Mouse (Mus musculus): ENCODE data around the gene 4930550C14Rik. TPM values are rescaled to one million over a fixed set of nuclear protein-coding genes. Genes with fewer than 3 reads are reported as not detected.

Gene 4930550C14Rik
- total RNA-seq (2022) = under 1 TPM in 2 of 4 experiments, not detected in 2; 0.24 to 0.25 TPM

DNA sequence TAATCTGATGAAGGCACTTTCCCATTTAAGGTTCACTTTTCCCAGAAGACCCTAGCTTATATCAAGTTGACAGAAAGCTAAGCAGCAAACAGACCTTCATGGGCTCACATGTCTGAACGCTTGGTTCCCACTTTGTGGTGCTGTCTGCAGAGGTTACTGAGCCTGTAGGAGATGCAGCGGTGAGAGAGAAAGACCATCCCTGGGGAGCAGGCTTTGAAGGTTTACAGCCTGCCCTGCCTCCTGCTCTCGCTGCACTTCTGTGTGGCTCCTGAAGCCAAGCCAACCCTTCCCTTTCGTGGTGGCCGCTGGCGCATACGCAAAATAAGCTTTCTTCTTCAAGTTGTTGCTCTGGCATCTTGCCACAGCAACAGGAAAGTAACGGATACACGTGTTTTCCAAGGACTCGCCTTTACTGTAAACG is at the start of gene 4930550C14Rik:
4930550C14Rik (plus strand) TSS at position 35 of the 421 bp plus-strand sequence.
- peak; percentile 38 for DNase-seq (ENCODE audit: low spot score)

DNA sequence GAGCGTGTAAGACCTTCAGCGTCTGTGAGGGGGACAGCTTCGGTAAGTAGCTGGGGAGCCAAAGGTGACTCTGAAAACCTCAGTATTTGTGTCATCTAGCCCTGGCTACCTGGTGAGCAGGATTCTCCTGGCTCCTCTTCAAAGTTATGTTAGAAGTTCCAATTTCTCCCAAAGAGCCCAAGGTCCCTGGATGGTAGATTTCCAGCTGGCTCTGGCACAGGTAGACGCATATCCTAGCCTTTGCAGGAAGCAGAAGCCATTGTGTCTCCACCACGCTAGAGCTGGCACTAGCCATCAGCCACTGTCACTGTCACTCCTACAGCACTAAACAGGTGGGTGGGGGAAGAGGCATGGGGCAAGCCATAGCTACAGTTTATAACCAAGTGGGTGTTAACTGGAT is 49.0 kb upstream of the 4930550C14Rik start:
- no peak for DNase-seq (ENCODE audit: low spot score)

DNA sequence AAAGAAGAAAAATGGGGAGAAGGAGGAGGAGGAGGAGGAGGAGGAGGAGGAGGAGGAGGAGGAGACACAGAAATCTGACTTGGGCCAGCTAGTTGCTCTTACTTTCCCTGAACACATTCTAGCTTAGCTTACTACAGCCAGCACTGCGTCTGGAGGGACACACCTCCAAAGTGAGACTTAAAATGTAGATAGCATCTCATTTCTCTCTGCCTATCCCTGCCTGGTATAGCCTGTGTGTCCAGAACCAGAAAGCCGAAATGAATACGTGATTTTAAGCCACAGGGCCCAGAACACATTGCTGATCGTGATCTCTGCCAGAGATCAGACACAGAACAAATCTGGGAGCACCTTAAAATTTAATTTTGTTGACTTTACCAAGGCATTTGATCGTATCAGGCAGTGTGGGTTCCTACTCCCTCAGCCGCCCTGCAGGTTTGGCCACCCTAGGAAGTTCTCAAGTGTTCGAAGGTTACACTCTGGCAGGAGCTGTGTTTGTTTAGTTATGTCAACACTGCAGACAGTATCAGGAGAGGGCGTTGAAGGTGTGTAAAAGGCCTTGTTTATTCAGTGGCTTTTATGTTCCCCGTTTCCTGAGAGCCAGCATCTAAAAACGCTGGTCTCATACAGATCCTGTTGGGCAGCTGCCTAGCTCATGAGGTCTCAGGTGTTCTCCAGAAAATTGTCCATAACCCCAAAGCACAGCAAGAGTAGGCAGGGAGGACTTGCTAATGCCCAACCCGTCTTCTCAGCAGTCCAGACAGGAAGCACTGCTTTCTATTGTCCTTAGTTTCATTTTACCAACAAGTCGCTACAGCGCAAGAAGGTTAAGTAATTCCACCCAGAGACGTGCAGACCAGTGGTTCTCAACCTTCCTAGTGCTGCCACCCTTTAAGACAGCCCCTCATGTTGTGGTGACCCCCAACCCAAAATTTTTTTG is 45.6 kb upstream of the 4930550C14Rik start:
- no peak for DNase-seq (ENCODE audit: low spot score)

DNA sequence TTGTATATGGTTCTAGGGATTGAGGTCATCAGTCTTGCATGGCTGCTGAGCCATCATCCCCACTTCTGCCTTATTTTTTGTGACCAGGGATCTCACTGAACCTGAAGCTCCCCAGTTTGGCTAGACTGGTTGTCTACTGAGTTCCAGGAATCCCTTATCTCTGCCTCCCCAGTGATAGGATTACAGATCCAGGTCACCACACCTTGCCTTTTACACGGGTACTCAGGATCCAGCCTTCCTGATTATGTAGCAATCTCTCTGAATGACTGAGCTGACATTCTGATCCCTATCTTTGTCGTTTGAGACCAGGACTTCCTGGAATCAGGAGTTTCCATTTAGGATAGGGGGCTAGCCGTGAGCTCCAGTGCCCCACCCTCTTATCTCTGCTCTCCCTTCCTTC is 30.8 kb upstream of the 4930550C14Rik start:
- DNase-seq (ENCODE audit: low spot score) = no peak

DNA sequence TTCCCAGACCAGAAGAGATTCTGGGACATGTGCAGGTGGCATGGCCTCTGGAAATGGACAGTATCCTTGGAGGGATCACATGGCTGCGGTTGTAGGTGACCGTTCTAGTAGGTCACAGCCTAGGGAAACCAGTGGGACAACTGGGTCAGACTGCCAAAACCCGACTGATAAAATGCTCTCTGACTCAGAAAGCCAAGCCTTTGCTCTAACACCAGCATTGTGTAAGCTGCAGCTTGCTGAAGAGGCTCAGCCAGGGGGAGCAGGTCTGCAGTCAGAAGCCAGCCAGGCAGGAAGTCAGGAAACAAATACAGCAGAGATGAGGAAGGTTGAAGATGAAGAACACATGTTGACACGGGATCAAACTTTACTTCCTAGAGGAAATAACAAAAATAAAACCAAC is 26.2 kb upstream of the 4930550C14Rik start:
- peak; percentile 40 for DNase-seq (ENCODE audit: low spot score)

DNA sequence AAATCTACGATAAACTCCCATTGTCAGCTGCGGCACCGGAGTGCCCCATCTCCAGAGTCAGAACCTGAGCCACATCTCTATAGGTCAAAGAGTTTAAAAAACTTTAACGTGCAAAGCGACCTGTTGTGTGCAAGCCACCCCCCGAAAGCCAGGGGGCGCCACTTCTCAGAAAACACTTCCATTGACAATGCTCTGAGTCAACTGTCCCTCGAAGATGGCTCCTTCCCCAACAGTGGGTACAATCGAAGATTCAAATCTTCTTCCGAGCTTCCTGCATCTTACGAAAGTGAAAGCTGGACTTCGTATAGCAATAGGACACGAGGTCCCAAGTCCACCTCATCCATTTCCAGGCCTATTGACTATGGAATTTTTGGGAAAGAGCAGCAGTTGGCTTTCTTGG is 25.3 kb upstream of the 4930550C14Rik start:
- DNase-seq (ENCODE audit: low spot score) = no peak

DNA sequence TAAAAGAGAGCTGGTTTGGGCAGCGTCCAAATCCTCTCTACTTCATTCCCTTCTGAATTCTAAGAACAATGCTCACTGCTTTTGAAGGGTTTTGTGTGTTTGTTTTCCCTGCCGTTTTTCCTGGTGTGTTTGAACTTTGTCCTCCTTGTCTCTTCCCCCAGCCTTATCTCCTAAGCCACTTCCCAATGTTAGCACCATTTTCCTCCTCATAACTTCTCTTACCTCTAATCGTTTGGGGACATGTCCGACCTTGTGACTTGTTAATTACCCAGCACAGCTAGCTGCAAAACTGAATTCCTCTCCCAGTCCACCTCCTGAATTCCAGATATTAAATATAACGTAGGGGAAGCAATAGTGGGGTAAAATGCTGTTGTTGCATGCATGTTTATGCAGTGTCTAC is 24.5 kb upstream of the 4930550C14Rik start:
- DNase-seq (ENCODE audit: low spot score) = no peak

DNA sequence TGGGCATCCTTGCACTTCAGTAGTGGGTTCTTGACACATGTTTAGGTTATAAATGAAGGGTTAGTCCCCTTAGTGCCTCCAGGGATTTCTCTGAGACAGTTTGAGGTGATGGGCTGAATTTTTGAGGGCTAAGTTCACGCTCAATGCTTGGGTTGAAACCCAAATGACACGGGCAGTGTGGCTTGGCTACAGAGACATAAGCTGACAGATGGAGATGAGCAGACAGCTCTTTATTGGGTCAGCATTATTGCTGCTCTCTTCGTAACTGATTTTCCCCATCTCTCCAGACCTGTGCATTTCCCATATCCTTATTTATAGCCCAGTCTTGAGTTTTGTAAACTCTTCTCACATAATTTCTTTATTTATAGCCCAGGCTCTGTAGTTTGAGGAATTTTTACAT is 24.0 kb upstream of the 4930550C14Rik start:
- no peak for DNase-seq (ENCODE audit: low spot score)

DNA sequence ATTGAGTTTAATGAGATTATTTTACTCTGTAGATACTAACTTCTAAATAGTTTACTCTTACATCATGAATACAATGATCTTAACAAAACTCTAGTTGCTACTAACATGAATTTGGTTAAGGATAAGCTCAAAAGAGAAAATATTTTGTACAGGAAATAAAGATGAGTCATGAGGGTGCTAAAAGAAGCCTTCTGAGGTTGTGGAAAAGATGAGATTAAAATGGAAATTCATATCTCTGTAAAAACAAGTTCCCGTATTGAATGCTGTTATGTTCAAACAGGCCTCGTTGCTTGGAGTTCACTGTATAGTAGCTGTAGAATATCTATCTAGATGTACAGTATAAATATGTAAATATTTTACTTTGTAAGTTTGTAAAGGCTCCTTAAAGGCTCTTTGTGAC is 21.5 kb upstream of the 4930550C14Rik start:
- no peak for DNase-seq (ENCODE audit: low spot score)

DNA sequence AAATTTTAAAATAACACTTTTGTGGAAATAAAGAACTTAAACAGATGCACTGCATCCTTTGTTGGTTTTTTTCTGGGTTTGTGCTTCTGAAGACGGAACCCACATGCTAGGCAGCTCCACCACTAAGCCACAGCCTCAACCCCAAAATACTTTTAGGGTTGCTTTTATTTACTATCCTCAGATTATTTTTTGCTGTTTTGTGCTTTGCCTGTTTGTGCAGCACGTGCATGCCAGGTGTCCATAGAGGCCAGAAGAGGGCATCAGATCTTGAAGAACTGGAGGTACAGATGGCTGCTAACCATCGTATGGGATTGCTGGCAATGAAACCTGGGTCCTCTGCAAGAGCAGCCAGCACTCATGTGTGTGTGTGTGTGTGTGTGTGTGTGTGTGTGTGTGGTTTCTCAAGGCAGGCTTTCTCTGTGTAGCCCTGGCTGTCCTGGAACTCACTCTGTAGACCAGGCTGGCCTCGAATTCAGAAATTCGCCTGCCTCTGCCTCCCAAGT is 21.0 kb upstream of the 4930550C14Rik start:
- no peak for DNase-seq (ENCODE audit: low spot score)

DNA sequence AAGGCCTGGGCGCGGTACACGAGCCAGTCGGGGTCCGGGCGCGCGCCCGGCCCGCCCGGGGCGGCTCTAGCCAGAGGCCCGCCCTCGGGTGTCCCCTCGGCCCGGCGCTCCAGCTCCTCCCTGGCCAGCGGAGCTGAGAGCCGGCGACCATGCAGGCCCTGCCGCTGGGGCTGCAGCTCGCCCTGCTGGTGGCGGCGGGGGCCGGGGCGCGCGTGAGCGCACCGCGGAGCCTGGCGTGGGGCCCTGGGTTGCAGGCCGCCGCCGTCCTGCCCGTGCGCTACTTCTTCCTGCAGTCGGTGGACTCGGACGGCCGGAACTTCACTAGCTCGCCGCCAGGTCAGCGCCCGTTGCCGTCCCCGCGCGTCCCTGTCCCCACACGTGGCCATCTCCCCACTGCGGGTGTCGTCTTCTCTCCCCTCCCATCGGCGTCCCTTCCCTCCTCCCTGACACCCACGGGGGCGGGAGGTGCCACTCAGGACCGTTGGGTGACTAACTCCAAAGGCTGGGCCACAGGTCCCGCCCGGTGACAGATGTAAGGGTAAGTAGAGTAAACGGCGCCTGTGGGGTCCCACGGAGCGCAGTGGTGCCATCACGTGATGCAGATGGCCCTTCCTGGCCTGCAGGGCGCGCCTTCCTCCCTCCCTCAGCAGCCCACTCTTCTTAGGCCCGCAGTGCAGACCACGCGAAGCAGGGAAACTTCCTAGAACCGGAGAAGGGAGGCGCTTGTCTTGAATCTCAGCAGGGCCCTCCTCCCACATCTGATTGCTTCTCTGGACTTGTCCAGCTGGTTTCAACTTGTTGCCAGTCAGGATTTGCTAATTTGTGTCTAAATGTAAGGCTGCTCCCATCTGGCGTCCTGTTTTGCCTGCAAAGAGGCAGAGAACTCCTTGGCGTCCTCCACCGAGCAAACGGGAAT is 17.9 kb upstream of the 4930550C14Rik start, which contains the start of gene Kdelc2:
Kdelc2 (plus strand) TSS at position 75 of the 916 bp plus-strand sequence.
- DNase-seq (ENCODE audit: low spot score) = peak; percentile 81

DNA sequence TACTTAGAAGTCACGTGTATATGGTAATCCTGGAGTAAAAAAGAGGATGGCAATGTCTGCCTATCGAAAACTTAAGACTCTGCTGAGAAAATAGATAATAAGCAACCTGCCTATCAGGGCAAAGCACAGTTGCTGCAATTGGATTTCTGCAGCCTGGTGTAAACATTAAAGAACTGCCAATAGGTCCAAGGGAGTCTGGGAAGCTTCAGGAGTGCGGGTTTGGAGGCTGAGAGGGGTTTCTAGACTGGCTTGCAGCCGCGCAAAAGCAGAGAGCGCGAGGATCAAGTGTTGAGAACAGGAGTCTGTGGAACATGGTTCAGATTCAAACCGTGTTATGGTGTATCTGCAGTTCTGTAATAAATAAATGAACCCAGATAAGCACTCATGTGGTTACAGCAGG is 17.3 kb upstream of the 4930550C14Rik start:
- DNase-seq (ENCODE audit: low spot score) = no peak

DNA sequence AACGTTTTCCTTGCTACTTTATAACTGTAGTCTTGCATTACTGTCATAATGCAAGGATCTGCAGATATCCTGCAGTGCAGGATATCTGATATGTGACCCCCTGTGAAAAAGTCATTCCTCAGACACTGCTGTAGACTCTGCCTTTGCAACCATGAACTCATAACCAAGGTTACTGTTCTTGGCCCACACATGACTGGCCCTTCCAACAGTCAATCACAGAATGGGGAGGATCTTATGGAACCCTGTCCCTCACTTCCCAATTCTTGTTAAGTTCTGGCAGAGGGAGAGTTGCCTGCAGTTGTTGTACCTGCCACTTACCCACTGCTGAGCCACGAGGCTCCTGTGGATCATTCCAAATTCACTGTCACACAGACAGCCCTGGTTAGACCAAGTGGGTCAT is 14.7 kb upstream of the 4930550C14Rik start:
- no peak for DNase-seq (ENCODE audit: low spot score)

DNA sequence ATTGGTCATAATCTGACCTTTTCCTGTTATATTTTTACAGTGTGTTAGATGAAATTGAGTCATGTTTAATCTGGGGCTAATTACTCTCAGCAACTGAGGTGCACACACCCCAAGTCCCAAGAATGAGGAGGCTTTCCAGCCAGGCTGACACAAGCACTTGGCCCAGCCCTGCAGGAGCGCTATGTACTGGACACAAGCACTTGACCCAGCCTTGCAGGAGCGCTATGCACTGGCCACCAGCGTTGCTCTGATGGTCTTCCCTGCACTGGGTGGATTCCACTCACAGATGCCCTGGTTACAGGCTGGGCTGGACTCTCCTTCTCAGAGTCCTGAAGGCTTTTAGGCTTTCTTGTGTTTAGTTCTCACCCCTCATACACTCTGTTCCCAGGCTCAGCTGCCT is 13.0 kb upstream of the 4930550C14Rik start:
- no peak for DNase-seq (ENCODE audit: low spot score)

DNA sequence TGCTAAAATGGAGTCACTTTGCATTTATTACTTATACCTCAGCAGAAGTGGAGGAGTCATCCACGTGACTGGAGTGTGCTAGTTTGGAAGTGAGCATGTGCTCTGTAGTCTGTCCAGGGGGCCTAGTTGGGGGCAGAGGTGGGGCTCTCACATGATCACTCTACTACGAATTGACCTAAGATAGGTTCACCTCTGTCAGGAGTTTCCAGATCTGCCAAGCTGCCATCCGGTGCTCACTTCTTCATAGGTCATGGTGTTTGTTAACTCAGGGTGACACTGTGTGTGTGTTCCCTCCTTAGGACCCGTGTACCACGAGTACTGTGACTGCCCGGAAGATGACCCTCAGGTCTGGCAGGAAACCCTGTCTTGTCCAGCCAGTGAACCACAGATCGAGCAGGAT is 12.0 kb upstream of the 4930550C14Rik start:
- DNase-seq (ENCODE audit: low spot score) = no peak

DNA sequence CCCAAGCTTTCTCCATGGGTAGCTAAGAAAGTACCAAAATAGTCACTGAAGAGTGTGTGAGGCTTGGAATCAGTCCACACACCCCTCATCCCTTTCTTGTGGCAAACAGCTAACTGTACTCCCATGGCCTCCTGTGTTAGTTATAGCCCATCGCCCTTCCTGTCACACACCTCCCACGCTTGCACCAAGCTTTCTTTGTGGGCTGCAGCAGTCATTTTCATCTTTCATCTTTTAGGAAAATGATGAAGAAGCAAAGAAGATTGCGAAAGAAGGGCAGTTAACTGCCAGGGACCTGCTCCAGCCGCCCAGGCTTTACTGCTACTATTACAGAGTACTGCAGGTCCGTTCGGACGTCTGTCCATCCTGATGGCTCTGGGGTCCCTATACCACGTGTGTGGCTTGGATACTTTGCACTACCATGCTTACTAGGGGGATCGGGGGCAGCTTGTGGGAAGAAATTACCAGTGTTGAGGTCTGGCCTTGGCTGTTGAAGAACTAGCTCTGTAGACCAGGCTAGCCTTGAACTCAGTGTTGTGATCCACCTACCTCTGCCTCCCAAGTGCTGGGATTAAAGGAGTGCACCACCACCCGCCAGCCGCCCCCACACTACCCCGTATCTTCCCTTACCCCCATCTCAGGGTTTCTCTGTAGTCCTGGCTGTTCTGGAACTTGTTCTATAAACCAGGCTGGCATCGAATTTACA is 4.3 kb upstream of the 4930550C14Rik start:
- DNase-seq (ENCODE audit: low spot score) = no peak

DNA sequence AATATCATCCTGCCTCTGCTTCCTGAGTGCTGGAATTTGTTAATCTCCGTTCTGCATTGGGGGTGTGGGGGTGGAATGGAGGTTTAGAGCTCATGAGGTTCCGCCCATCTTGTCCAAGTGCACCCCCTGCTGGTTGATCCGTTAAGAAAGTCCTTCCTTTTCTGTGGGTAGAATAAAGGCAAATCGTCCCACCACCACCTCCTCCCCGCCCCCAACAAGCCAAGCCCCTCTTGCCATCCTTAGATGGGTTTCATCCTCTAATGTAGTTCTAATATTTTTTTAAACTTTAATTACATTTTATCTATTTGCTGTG is 3.8 kb upstream of the 4930550C14Rik start:
- DNase-seq (ENCODE audit: low spot score) = peak; percentile 61

DNA sequence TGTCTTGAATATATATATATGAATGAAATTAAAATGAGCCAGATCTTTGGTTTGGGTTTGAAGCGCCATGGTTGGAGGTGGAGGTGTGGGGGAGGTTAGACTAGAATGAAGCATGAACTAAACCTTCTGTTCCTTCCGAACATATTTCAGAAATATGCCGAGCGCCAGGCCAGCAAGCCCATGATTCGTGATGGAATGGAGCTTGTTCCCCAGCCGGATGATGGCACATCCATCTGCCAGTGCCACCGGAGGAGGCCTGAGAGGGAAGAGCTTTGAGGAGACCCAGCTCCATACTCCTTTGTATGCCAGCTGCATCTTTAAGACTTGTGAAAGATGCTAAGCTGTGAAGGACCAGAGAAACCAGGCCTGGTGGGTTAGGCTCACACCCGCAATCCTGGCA is 2.6 kb upstream of the 4930550C14Rik start:
- DNase-seq (ENCODE audit: low spot score) = no peak

DNA sequence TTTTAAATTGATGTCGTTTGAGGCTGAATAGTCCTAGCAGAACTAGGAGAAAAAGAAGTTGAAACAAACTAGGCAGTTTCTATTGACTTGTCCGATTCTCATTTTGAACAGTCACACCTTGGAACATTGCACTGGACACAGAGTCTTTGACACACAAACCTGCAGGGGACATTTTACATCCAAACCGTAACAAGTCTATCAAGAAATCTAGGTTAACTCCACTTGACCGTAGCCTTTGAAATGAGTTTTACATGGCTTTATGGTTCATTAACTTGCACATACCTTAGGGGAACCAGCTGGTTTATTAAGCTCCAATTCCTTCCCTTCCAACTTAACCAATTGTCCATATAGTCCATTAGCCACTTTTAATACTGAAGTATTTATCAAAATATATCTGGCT is 1.4 kb upstream of the 4930550C14Rik start:
- DNase-seq (ENCODE audit: low spot score) = no peak

DNA sequence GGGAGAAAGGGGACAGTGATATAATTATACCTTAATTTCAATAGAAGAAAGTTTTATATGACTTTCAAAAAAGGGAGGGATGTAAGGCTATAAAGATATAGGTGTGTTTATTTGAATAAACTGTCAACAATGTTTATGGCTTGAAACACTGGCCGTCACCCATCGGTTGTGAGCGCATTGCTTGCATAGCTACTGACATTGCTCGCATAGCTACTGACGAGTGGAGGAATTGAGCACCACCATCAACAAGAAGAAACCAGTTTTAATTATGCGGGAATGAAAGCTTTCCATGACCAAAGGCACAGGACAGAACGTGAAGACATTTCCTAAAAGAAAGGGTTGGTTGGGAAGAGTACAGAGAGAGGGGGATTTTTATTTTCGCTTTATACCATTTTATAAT is 979 bp upstream of the 4930550C14Rik start:
- no peak for DNase-seq (ENCODE audit: low spot score)

DNA sequence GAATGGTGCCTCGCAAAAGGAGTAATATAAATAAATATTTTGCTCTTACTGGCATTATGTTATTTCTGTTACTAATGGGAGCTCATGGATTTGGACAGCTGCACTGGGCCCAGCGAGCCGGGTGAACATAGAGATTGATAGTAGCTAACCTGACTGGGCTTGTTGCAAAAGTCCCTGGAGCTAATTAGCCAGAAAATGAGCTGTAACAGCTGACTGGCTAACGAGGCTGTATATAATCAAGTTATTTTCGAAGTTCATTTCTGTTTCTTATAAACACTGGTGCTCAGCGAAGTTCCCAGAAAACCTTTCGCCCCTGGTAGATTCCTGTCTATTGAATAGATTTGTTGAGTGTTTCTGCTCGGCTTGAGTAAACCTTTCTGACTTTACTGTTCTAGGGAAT is 866 bp downstream of the 4930550C14Rik start:
- no peak for DNase-seq (ENCODE audit: low spot score)
